Mouse (Mus musculus): ENCODE measurements around the gene Cldn5.

Cldn5 gene

GRCm38 (mm10) chr16:18776556-18777100 is at the start of gene Cldn5:
Gene Cldn5, plus strand, starts transcription at chr16:18776847.
- DNase-seq (ENCODE audit: low spot score in 2 of 2), result peak in 1 of 2 experiments; percentile 44

- no peak for DNase-seq (ENCODE audit: low spot score in 2 of 2)
Observed at GRCm38 (mm10) chr16:18727536-18728499, 48.8 kb upstream of the Cldn5 start.

- no peak for DNase-seq (ENCODE audit: low spot score in 2 of 2)
Observed at GRCm38 (mm10) chr16:18729185-18729584, 47.5 kb upstream of the Cldn5 start.

- no peak for DNase-seq (ENCODE audit: low spot score in 2 of 2)
Observed at GRCm38 (mm10) chr16:18730640-18731039, 46.0 kb upstream of the Cldn5 start.

GRCm38 (mm10) chr16:18733100-18733956 is 43.3 kb upstream of the Cldn5 start:
- DNase-seq (ENCODE audit: low spot score in 2 of 2), result peak in 1 of 2 experiments; percentile 9

GRCm38 (mm10) chr16:18738303-18738702 is 38.3 kb upstream of the Cldn5 start:
- DNase-seq (ENCODE audit: low spot score in 2 of 2), result no peak

- DNase-seq (ENCODE audit: low spot score in 2 of 2), result peak in 1 of 2 experiments; percentile 22
Observed at GRCm38 (mm10) chr16:18746268-18747122, 30.2 kb upstream of the Cldn5 start.

GRCm38 (mm10) chr16:18751101-18751500 is 25.5 kb upstream of the Cldn5 start:
- no peak for DNase-seq (ENCODE audit: low spot score in 2 of 2)

GRCm38 (mm10) chr16:18751885-18752499 is 24.7 kb upstream of the Cldn5 start:
- DNase-seq (ENCODE audit: low spot score in 2 of 2), result no peak

GRCm38 (mm10) chr16:18761734-18762133 is 14.9 kb upstream of the Cldn5 start:
- no peak for DNase-seq (ENCODE audit: low spot score in 2 of 2)

GRCm38 (mm10) chr16:18762960-18763359 is 13.7 kb upstream of the Cldn5 start:
- no peak for DNase-seq (ENCODE audit: low spot score in 2 of 2)

- no peak for DNase-seq (ENCODE audit: low spot score in 2 of 2)
Observed at GRCm38 (mm10) chr16:18766390-18766789, 10.3 kb upstream of the Cldn5 start.

GRCm38 (mm10) chr16:18769501-18769900 is 7.1 kb upstream of the Cldn5 start:
- no peak for DNase-seq (ENCODE audit: low spot score in 2 of 2)

- no peak for DNase-seq (ENCODE audit: low spot score in 2 of 2)
Observed at GRCm38 (mm10) chr16:18773936-18774335, 2.7 kb upstream of the Cldn5 start.

- DNase-seq (ENCODE audit: low spot score in 2 of 2), result peak in 1 of 2 experiments; percentile 14
Observed at GRCm38 (mm10) chr16:18775621-18776555, 759 bp upstream of the Cldn5 start.

GRCm38 (mm10) chr16:18777101-18778080 is 744 bp downstream of the Cldn5 start:
- DNase-seq (ENCODE audit: low spot score in 2 of 2), result no peak

- no peak for DNase-seq (ENCODE audit: low spot score in 2 of 2)
Observed at GRCm38 (mm10) chr16:18778461-18778860, 1.8 kb downstream of the Cldn5 start.

- no peak for DNase-seq (ENCODE audit: low spot score in 2 of 2)
Observed at GRCm38 (mm10) chr16:18781810-18782209, 5.2 kb downstream of the Cldn5 start.
